Mouse (Mus musculus) T-cell, adult 2 months (primary cell): ENCODE measurements around the gene Chml.

Experiments used
- DNase-seq: peaks from one replicate; pipeline ENCODE4 v3.0.0; 2022; ENCODE audit warnings: low spot score

The Chml gene

DNA sequence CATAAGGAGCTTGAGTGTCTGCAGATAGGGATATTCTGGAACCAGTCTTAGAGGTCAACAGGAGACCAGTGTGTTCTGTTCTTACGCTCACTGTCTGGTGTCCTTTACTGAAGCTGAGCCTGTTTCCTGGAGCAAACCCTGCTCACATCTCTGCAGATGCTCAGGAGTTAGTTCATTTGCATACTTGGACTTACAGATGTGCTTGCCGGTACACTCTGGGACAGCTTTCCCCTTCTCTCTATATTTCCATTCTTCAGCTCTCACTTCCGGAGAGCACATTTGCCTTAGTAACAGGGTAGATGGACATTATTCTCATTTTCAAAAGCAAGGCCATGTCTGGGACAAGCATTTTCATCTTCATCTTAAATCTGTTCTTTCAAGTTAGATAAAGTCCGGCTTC is 44.1 kb downstream of the Chml start:
- no peak for DNase-seq

DNA sequence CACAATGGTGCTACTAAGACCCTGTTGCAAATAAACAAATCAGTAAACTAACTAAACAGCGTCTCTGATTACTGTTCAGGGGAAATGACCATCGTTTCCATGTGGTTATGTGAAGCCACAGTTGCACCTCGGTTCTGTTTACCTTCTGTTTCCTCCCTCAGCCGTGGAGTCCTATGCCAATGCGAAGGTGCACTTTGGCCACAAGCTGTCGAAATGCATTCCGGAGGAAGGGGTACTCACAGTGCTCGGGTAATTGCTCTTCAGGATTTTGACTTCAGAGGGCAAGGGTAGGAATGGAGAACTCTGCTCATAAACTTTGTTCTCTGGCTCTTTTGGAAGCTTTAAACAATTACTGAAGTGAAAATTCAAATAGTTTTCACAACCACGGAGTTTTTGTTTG is 45.7 kb downstream of the Chml start:
- no peak for DNase-seq

DNA sequence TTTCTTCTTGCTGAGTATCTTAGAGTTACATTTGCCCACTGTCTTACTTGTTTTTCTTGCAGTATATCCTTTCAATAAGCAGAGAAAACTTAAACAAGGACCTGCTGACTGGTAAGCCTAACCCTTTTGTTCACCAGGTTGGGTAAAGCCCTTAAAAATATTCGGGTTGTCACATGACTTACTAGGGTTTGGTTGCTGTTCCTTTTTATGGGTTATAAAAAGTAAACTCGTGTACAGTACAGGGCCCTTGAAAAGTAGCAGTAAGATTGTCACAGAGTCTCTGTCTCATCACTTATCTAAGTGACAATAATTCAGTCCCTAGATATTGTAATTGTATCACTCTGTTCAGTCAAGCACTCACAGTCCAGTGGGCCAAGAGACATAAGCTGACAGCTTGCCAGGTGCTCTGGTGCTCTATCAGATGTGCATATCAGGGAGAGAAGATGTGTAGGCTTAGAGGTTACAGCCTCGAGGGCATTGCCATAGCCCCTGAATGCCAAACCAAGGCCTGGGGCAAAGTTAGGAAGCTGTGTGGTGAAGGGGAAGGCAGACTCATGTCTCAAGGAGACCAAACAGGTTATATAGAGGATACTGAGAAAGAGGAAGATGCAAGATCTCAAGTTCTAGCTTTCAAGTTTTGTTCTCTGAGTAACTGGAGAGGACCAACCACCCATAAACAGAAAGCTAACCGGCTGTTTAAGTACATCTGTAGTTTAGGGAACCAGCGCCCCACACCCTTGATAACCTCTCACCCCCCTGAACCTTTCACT is 49.0 kb downstream of the Chml start:
- no peak for DNase-seq

- no peak for DNase-seq
Observed at GRCm38 (mm10) chr1:175640435-175641150, 52.1 kb downstream of the Chml start.

DNA sequence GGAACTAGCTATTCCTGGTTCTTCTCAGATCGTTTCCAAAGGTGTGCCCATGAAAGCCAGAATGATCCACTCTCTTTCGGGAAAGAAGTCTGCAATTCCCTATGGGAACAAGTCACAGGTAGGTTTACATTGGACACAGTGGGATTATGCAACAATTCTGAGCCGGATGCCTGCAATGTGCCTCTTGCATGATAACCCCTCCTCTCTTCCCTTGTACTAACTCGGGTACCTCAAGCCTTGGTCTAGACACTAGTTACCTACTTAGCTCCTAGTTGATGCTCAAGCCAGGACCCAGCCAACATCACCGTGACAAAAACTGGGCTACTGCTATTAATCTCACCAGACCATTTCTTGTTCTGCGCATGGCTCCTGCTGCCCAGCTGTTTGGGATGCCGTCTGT is 53.6 kb downstream of the Chml start:
- DNase-seq, result no peak

DNA sequence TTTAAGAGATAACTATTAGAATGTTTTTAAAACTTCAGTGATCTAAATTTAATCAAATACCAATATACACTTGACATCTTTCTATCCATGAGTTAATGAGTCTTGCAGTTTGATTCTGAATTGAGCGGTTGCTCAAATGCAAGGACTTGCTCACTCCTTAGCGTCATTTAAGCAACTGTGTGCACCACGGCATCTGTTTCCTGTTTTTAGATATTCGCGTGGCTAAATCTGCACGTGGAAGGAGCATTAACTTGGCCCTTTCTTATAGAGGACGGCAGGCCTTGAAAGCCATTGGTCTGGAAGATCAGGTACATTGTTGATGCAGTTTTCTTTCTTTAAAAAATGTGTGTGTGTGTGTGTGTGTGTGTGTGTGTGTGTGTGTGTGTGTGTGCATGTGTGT is 55.0 kb downstream of the Chml start:
- no peak for DNase-seq

- no peak for DNase-seq
Observed at GRCm38 (mm10) chr1:175632470-175632869, 60.2 kb downstream of the Chml start.
